33 mouse cellular contexts compared by ENCODE assay signal in the genomic region with DNA sequence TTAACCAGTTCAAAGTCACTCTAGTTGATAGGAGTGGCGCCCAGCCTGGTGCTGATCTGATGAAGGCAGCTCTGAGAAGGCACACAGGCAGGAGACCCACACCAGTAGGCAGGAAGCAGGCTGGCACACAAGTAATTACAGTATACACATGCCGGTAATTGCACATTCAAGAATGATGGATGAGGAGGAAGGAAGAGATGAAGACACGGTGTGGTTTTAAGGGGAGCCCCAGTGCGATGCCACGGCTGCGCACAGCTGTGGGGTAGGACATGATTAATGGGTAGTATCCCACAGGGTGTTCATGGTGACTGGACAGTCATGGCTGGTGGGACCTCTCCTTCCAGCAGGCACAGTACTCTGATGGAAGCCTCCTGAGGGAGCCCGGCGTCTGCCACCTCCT. TPM values are rescaled to one million over a fixed set of nuclear protein-coding genes. Genes with fewer than 3 reads are reported as not detected.
DNase-seq lines count a peak whose midpoint lies in the region; ATAC-seq lines count a peak whose summit lies in the region.
"Had no signal": no experiment of that assay in that cellular context is flagged by ENCODE, and none has a peak within 500 bp of the region (broad histone marks: within the 10 kb centered on the region; RNA-seq: fewer than 3 reads in every experiment).

No protein-coding gene starts in this region.

- peak; percentile 79; the same call in 1 of the 2 replicates for ATAC-seq in hindbrain, embryonic 12.5 days (ENCODE audit: low FRiP score)
- peak; percentile 87 to 88 for ATAC-seq in hematopoietic stem cell, adult 5-6 weeks (replicated peaks in 1 of 2; ENCODE audit: insufficient read depth in 1 of 2, low FRiP score in 2 of 2, low TSS enrichment in 1 of 2, low read depth in 1 of 2, poor library complexity in 2 of 2, severe bottlenecking in 2 of 2)
- ATAC-seq in megakaryocyte, adult 5-6 weeks (ENCODE audit: poor library complexity, severe bottlenecking) = peak; percentile 78
- ATAC-seq in frontal cortex, adult (ENCODE audit: low TSS enrichment) = no peak
- ATAC-seq: activated CD4-positive, CD25-positive, alpha-beta regulatory T cell, adult 4 months; forebrain, embryonic 16.5 days; midbrain, embryonic 16.5 days had no signal

- no peaks in the 10 kb centered on the region for H3K9me3 ChIP-seq in hindbrain, embryonic 12.5 days (replicated peaks)
- H3K9me3 ChIP-seq in hindbrain, embryonic 10.5 days = no peaks in the 10 kb centered on the region
- H3K9me3 ChIP-seq: embryonic facial prominence, embryonic 12.5 days; heart, embryonic 10.5 days; heart, embryonic 15.5 days had no signal

- H3K27me3 ChIP-seq in hindbrain, embryonic 12.5 days = peaks cover 43% of the 10 kb centered on the region
- peaks cover 89% of the 10 kb centered on the region for H3K27me3 ChIP-seq in hindbrain, embryonic 10.5 days (ENCODE audit: insufficient read depth, poor library complexity, severe bottlenecking)
- H3K27me3 ChIP-seq: embryonic facial prominence, embryonic 12.5 days; heart, embryonic 15.5 days had no signal

- intact Hi-C loops in left cerebral cortex, postnatal 4 days (cut with DNase I) = no loop called here

- no peaks in the 10 kb centered on the region for H3K36me3 ChIP-seq in hindbrain, embryonic 12.5 days
- H3K36me3 ChIP-seq in hindbrain, embryonic 10.5 days = no peaks in the 10 kb centered on the region

- no peak overlapping the region for H3K27ac ChIP-seq in hindbrain, embryonic 12.5 days
- no peak overlapping the region; the same call in 1 of the 2 replicates for H3K27ac ChIP-seq in hindbrain, embryonic 10.5 days
- H3K27ac ChIP-seq: embryonic facial prominence, embryonic 12.5 days; heart, embryonic 10.5 days; heart, embryonic 15.5 days; layer of hippocampus, adult 2 months had no signal

- H3K4me1 ChIP-seq in hindbrain, embryonic 12.5 days = peaks cover 10% of the 10 kb centered on the region
- H3K4me1 ChIP-seq in hindbrain, embryonic 10.5 days (replicated peaks) = peaks cover 13% of the 10 kb centered on the region
- H3K4me1 ChIP-seq: embryonic facial prominence, embryonic 12.5 days had no signal

- no peak overlapping the region for H3K4me3 ChIP-seq in hindbrain, embryonic 12.5 days
- no peak overlapping the region for H3K4me3 ChIP-seq in hindbrain, embryonic 10.5 days
- H3K4me3 ChIP-seq: embryonic facial prominence, embryonic 12.5 days; heart, embryonic 10.5 days; heart, embryonic 15.5 days; layer of hippocampus, adult 2 months had no signal

- 76% methylated on average over 8 of the region's 8 CpGs for WGBS in hindbrain, embryonic 12.5 days
- WGBS in hindbrain, embryonic 10.5 days = 87% methylated on average over 8 of the region's 8 CpGs

- no peak for DNase-seq in hindbrain, embryonic 10.5 days (ENCODE audit: low spot score)
- DNase-seq in A20 (ENCODE audit: low read depth, low spot score) = peak; percentile 32
- DNase-seq in embryo, embryonic 9.5 days (ENCODE audit: extremely low spot score) = no peak
- no peak for DNase-seq in left cerebral cortex, postnatal 4 days
- DNase-seq: adrenal gland, adult 2 months; adrenal gland, postnatal 36 days; B cell, adult 2 months; cerebellum, adult 2 months; gastrocnemius, postnatal 14 days; heart, adult 11 months; kidney, adult 2 months; layer of hippocampus, postnatal 36 days; liver; lung, postnatal 10 days; right cerebral cortex, adult 18-20 months; spleen, adult 18-20 months; thymus, postnatal 4 days had no signal

- H3K9ac ChIP-seq in hindbrain, embryonic 12.5 days = no peak overlapping the region
- H3K9ac ChIP-seq: embryonic facial prominence, embryonic 12.5 days; heart, embryonic 15.5 days had no signal

- no peak overlapping the region for H3K4me2 ChIP-seq in hindbrain, embryonic 12.5 days (replicated peaks)
- H3K4me2 ChIP-seq: embryonic facial prominence, embryonic 12.5 days; heart, embryonic 15.5 days; midbrain, embryonic 11.5 days had no signal

RNA-seq across cellular contexts. Expression of a gene that starts 16.1 kb away (rescaled TPM):
- 17.9 and 19.1 TPM in 2 replicates for polyA plus RNA-seq in hindbrain, embryonic 12.5 days (2016; fragmentation: Nextera tagmentation; extraction: Ambion mirVana)
- polyA plus RNA-seq in hindbrain, embryonic 10.5 days (2016; fragmentation: Nextera tagmentation; extraction: Ambion mirVana) = 35.8 and 36.0 TPM in 2 replicates
- total RNA-seq in hematopoietic stem cell, adult 5-6 weeks (2017) = not detected in 2 replicates
- not detected in 2 replicates for total RNA-seq in megakaryocyte, adult 5-6 weeks (2015)
- not detected in 2 replicates for total RNA-seq in megakaryocyte, adult 5-6 weeks (2017)
- under 1 TPM in 1 of 2 experiments, not detected in 1; 0.48 TPM for total RNA-seq in left cerebral cortex, postnatal 4 days (2021)
- total RNA-seq: adrenal gland, adult 2 months; adrenal gland, postnatal 36 days; gastrocnemius, postnatal 14 days; neutrophil, adult 5-6 weeks had no signal
- polyA plus RNA-seq: activated CD4-positive, CD25-positive, alpha-beta regulatory T cell, adult 4 months; kidney, embryonic 16.5 days; limb, embryonic 11.5 days; liver, embryonic 16.5 days had no signal
